Mouse (Mus musculus) CD8-positive naive resting alpha-beta T cell, adult 2 months (primary cell): Measurements from ENCODE around the gene Surf1.
"Not testable (repeated sequence)": the region's sequence is repeated elsewhere in the genome, so short reads cannot be mapped to it uniquely, and the experiment has no call there.

Source experiments
- DNase-seq, 2 experiments: peaks; one replicate each; pipeline ENCODE4 v3.0.0; 2022; ENCODE audit warnings: low read depth in 2 of 2, low spot score in 2 of 2

Surf1 gene

GRCm38 (mm10) chr2:26901834-26902400 lies 14.4 kb downstream of the Surf1 start:
- DNase-seq = no peak

DNA sequence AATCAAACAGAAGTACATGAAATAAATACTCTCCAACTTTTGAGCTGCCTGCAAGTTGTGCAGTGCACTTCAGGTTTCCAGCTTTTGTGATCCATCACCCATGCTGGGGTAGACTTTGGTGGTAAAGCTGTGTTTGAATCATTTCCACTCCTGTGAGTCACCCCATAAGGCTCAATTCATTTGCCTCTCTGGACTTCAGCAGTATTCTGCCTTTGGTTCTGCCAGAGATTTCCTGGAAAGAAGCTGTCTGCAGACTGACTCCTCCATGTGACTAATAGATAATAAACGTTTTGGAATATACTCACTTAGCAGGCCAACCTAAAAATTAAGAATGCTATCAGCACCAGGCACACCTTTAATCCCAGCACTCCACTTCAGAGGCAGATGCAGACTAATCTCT lies 15.6 kb downstream of the Surf1 start:
- DNase-seq = no peak

- DNase-seq = no peak
Observed at GRCm38 (mm10) chr2:26895898-26896297, 20.4 kb downstream of the Surf1 start.

- not testable (repeated sequence) for DNase-seq
Observed at GRCm38 (mm10) chr2:26886170-26886569, 30.2 kb downstream of the Surf1 start.

- DNase-seq = not testable (repeated sequence)
Observed at GRCm38 (mm10) chr2:26885541-26885940, 30.8 kb downstream of the Surf1 start.

DNA sequence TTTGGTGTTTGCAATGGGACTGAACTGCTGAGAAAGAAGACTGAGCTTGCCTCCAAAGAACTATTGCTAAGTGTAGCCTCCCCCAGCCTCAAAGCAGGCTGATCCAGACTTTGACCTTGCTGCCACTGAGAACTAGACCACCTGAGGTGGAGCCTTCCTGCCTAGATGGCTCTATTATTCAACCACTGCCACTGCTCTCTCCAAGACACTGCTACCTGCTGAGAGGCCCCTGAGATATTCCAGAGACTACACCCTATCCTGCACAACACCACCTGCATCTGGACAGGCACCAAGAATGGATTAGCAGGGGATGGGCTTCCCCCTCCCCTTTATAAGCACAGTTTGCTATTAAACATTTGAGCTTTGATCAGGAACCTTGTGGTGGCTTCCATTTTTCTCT lies 37.8 kb downstream of the Surf1 start:
- DNase-seq = no peak

GRCm38 (mm10) chr2:26870666-26871065 lies 45.7 kb downstream of the Surf1 start:
- DNase-seq = no peak

GRCm38 (mm10) chr2:26864879-26865278 lies 51.5 kb downstream of the Surf1 start, which contains the start of gene Abo:
Abo (minus strand) TSS chr2:26864979.
- no peak for DNase-seq
